Mouse (Mus musculus) E14TG2a.4 (cell line): ENCODE data around the gene Herc2.

Experiments
- CTCF ChIP-seq: conservative IDR thresholded peaks from 2 replicates; pipeline ENCODE4 v1.5.1; 2014; ENCODE audit warnings: low read length
- NANOG ChIP-seq: IDR thresholded peaks from 2 replicates; pipeline ENCODE4 v1.6.1; 2014; ENCODE audit warnings: borderline replicate concordance, low read length, mixed read lengths
- POU5F1 ChIP-seq: IDR thresholded peaks from 2 replicates; pipeline ENCODE4 v1.6.1; 2014; ENCODE audit warnings: low read length, borderline replicate concordance

- TF ChIP-seq CTCF (no peak), POU5F1 (no peak), NANOG (no peak)
These were observed 26.4 kb upstream of the Herc2 start for GRCm38 (mm10) chr7:56023586-56023985.
